Mouse (Mus musculus) liver, adult 2 months (tissue): ENCODE measurements around the gene Myo1c.

Source experiments
- CTCF ChIP-seq: fragments of 200-500 bp; IDR thresholded peaks from 2 replicates; pipeline ENCODE4 v1.5.1; 2011; ENCODE audit warnings: low read depth, low read length, control low read depth
- POLR2A ChIP-seq: fragments of 200-500 bp; IDR thresholded peaks from 2 replicates; pipeline ENCODE4 v1.6.1; 2011; ENCODE audit warnings: low read length, control low read depth; ENCODE audit not compliant: insufficient read depth; ENCODE audit errors: extremely low read depth

DNA sequence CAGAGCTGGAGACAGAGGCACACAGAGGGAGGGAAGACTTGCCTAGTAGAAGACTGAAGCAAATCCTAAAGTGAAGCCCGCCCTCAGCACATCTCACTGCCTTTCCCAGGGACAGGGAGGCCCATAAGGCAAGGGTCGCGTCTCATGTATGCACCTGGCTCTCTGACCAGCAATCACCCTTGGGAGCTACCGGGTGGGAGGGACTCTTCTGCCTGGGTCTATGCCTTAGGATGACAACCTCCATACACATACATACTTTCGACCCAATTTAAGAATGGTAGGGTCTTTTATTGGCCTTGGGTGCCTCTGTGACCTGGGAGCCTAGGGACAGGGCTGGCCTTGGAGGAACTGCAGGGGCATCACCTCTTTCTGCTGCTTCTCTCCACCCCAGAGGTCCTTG lies 23.1 kb downstream of the Myo1c start:
- TF ChIP-seq CTCF = no peak
- no peak for TF ChIP-seq POLR2A
